Mouse (Mus musculus): ENCODE measurements at regions not wholly inside any gene's neighbourhood (a gene's known extent, or its start where the extent isn't known, plus 50 kb on each side); places are given as distances from the start of the nearest gene placed in this dataset.

DNA sequence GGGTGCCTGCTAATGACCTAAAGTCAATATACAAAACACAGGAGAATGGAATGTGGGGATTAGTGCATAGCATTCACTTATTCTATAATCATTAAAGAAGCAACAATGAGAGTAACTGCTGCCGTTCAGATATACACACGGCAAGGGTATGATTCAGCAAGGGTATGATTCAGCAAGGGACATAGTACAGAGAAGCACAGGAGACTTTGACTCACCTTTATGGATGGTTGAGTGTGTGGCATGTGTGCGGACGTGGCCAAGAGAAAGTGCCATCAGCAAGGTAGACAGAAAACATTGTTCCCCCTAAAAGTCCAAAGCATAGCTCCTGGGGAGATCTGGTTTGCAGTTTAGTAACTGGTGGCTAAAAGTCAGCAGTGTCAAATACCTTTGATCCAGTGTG is 547.4 kb downstream of the Nyap2 start:
- no peak for TF ChIP-seq CTCF (IDR thresholded peaks at IDR 0.05)
- no peak for TF ChIP-seq EP300 (IDR thresholded peaks at IDR 0.05)

Measured in lung, postnatal 0 days (tissue).